Mouse (Mus musculus): ENCODE measurements around the gene Eif4g3. TPM values are rescaled to one million over a fixed set of nuclear protein-coding genes. Genes with fewer than 3 reads are reported as not detected.

Gene Eif4g3
- polyA plus RNA-seq, 1 experiment from 2014 or later = 41.9 TPM

- no peaks in the 10 kb centered on the region for H3K27me3 ChIP-seq (replicated peaks; ENCODE audit: low read depth, poor library complexity, severe bottlenecking)
- H3K4me3 ChIP-seq = no peak overlapping the region
- H3K9me3 ChIP-seq = no peaks in the 10 kb centered on the region
- WGBS = 91% methylated on average over 4 of the region's 4 CpGs
- peaks cover 100% of the 10 kb centered on the region for H3K36me3 ChIP-seq (replicated peaks)
- no peak overlapping the region for H3K27ac ChIP-seq (replicated peaks)
- DNase-seq (ENCODE audit: low spot score) = no peak
- H3K4me1 ChIP-seq = no peaks in the 10 kb centered on the region
These were observed 176.6 kb downstream of the Eif4g3 start for GRCm38 (mm10) chr4:138169420-138169819.

DNA sequence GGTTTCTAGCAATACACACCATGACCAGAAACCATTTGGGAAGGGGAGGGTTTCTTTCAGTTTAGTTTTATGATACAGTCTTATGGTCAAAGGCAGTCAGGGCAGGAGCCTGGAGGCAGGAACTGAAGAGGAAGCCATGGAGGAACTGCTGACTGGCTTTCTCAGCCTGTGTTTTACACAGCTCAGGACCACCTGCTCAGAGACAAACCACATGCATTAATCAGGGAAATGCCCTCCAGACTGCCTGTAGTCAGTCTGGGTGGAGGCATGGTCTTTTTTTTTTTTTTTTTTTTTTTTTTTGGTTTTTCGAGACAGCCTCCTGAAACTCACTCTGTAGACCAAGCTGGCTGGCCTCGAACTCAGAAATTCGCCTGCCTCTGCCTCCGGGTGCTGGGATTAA is 179.9 kb downstream of the Eif4g3 start:
- peaks cover 100% of the 10 kb centered on the region for H3K36me3 ChIP-seq (replicated peaks)

GRCm38 (mm10) chr4:138179391-138179790 is 186.6 kb downstream of the Eif4g3 start:
- peaks cover 98% of the 10 kb centered on the region for H3K36me3 ChIP-seq (replicated peaks)
- WGBS = 95% methylated on average over 5 of the region's 5 CpGs

More for the DNA sequence above, 179.9 kb downstream of the Eif4g3 start:
- Histone ChIP-seq H3K27me3 (replicated peaks; ENCODE audit: low read depth, poor library complexity, severe bottlenecking) (no peaks in the 10 kb centered on the region), H3K27ac (replicated peaks) (no peak overlapping the region), H3K9me3 (no peaks in the 10 kb centered on the region), H3K4me1 (no peaks in the 10 kb centered on the region), H3K4me3 (no peak overlapping the region)
- DNase-seq (ENCODE audit: low spot score) = no peak
- WGBS = 93% methylated on average over 4 of the region's 4 CpGs

DNA sequence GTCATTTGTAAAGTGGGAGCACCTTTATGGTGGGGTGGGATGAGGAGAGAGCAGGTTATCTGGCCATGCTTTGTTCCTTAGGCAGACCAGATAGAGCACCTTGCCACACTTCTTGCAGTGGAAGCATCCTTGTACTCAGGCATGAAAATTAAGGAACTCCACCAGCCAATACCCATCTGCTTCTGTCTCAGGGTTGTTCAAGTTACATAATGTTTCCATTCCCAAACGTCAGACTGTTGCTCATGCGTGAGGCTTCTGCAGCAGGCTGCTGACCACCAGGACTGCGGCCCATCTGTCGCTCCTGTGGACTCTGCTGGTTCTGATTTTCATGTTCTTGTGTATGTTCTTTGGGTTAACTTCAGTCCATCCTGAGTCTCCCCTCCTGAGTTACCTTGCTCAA is 187.9 kb downstream of the Eif4g3 start:
- H3K4me1 ChIP-seq = no peaks in the 10 kb centered on the region
- 94% methylated on average over 4 of the region's 4 CpGs for whole genome bisulfite sequencing
- no peaks in the 10 kb centered on the region for H3K27me3 ChIP-seq (replicated peaks; ENCODE audit: low read depth, poor library complexity, severe bottlenecking)
- no peaks in the 10 kb centered on the region for H3K9me3 ChIP-seq
- peaks cover 98% of the 10 kb centered on the region for H3K36me3 ChIP-seq (replicated peaks)
- DNase-seq (ENCODE audit: low spot score) = no peak
- no peak overlapping the region for H3K27ac ChIP-seq (replicated peaks)
- H3K4me3 ChIP-seq = no peak overlapping the region

More at GRCm38 (mm10) chr4:138179391-138179790, 186.6 kb downstream of the Eif4g3 start:
- no peaks in the 10 kb centered on the region for H3K9me3 ChIP-seq
- no peaks in the 10 kb centered on the region for H3K4me1 ChIP-seq
- no peak overlapping the region for H3K27ac ChIP-seq (replicated peaks)
- DNase-seq (ENCODE audit: low spot score) = no peak
- no peak overlapping the region for H3K4me3 ChIP-seq
- H3K27me3 ChIP-seq (replicated peaks; ENCODE audit: low read depth, poor library complexity, severe bottlenecking) = no peaks in the 10 kb centered on the region

GRCm38 (mm10) chr4:138184056-138184455 is 191.2 kb downstream of the Eif4g3 start:
- no peak for DNase-seq (ENCODE audit: low spot score)
- Histone ChIP-seq H3K27me3 (replicated peaks; ENCODE audit: low read depth, poor library complexity, severe bottlenecking) (no peaks in the 10 kb centered on the region), H3K36me3 (replicated peaks) (peaks cover 98% of the 10 kb centered on the region), H3K4me3 (no peak overlapping the region), H3K9me3 (no peaks in the 10 kb centered on the region), H3K27ac (replicated peaks) (no peak overlapping the region), H3K4me1 (no peaks in the 10 kb centered on the region)
- 90% methylated on average over 5 of the region's 5 CpGs for WGBS

DNA sequence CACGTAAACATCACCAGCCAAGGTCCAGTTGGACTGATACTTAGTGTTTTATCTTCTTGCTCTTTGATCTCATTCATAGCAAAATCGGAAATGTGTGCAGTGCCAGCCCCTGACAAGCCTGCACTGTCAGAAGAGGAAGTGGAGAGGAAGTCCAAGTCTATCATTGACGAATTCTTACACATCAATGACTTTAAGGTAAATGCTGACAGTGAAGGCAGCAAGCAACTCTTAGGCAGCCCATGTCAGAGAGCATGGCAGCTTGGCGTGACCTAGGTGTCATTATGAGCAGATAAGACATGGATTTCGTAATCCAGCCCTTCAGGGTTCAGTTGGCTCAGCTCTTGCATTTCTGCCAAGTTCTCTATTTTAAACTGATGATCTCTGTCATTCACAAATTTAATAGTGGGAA is 191.8 kb downstream of the Eif4g3 start:
- no peak overlapping the region for H3K4me3 ChIP-seq
- H3K27me3 ChIP-seq (replicated peaks; ENCODE audit: low read depth, poor library complexity, severe bottlenecking) = no peaks in the 10 kb centered on the region
- no peaks in the 10 kb centered on the region for H3K4me1 ChIP-seq
- peaks cover 99% of the 10 kb centered on the region for H3K36me3 ChIP-seq (replicated peaks)
- no peaks in the 10 kb centered on the region for H3K9me3 ChIP-seq
- WGBS = 89% methylated on average over 5 of the region's 5 CpGs
- H3K27ac ChIP-seq (replicated peaks) = no peak overlapping the region
- no peak for DNase-seq (ENCODE audit: low spot score)

DNA sequence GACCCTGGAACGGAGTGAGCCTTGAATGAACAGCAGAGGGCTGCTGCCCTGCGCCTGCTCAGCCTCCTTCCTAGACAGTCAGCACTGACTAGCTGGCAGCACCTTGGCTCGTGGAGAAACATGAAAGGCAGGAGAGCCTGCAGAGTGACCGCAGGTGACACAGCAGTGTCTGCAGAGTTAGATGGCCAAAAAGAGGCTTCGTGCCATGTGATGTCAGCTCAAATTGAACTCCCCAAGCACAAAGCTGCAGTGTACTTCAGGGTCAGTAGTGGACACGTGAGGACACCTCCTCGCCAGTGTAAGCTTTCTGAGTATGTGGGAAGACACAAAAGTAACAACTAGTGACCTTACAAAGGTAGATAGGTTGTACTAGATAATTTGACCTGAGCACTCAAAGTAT is 193.1 kb downstream of the Eif4g3 start:
- peaks cover 99% of the 10 kb centered on the region for H3K36me3 ChIP-seq (replicated peaks)
- H3K27ac ChIP-seq (replicated peaks) = no peak overlapping the region
- no peak overlapping the region for H3K4me3 ChIP-seq
- no peak for DNase-seq (ENCODE audit: low spot score)
- H3K27me3 ChIP-seq (replicated peaks; ENCODE audit: low read depth, poor library complexity, severe bottlenecking) = no peaks in the 10 kb centered on the region
- no peaks in the 10 kb centered on the region for H3K9me3 ChIP-seq
- H3K4me1 ChIP-seq = no peaks in the 10 kb centered on the region
- WGBS = 92% methylated on average over 7 of the region's 7 CpGs

DNA sequence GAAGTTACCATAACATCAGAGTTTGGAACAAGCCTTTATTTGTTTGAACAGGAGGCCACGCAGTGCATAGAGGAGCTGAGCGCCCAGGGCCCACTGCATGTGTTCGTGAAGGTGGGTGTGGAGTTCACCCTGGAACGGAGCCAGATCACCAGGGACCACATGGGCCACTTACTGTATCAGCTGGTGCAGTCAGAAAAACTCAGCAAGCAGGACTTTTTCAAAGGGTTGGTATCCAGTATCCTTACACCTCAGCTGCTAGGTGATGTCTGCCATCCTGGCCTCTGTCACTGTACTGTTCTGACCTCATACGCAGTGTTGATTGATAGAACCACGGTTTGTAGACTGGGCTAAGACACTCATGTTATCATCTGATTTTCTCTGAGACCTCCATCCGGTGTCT is 195.2 kb downstream of the Eif4g3 start:
- H3K27me3 ChIP-seq (replicated peaks; ENCODE audit: low read depth, poor library complexity, severe bottlenecking) = no peaks in the 10 kb centered on the region
- no peak overlapping the region for H3K4me3 ChIP-seq
- H3K9me3 ChIP-seq = no peaks in the 10 kb centered on the region
- no peak overlapping the region for H3K27ac ChIP-seq (replicated peaks)
- H3K36me3 ChIP-seq (replicated peaks) = peaks cover 99% of the 10 kb centered on the region
- no peaks in the 10 kb centered on the region for H3K4me1 ChIP-seq
- no peak for DNase-seq (ENCODE audit: low spot score)
- 95% methylated on average over 7 of the region's 7 CpGs for WGBS

DNA sequence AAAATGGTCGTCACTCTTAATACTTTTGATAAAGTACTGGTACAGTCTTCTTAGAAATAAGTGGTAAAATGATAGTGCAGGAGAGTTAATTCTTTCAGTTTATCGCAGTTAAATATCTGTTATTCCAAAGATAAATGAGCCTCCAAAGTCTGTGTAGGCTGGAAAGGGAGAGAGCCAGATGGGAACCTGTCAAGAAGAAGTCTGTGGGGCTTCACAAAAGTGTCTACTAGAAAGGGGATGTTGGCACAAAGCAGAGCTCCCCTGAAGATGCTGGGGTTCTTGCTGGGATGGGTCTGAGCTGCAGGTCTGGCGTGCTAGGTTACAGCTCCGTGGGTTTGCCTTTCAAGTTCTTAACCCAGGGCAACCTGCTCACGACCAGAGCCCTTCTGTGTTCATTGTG is 199.7 kb downstream of the Eif4g3 start:
- no peak for DNase-seq (ENCODE audit: low spot score)
- Histone ChIP-seq H3K4me3 (no peak overlapping the region), H3K27ac (replicated peaks) (no peak overlapping the region), H3K36me3 (replicated peaks) (peaks cover 98% of the 10 kb centered on the region), H3K27me3 (replicated peaks; ENCODE audit: low read depth, poor library complexity, severe bottlenecking) (no peaks in the 10 kb centered on the region), H3K9me3 (no peaks in the 10 kb centered on the region), H3K4me1 (no peaks in the 10 kb centered on the region)
- 91% methylated on average over 5 of the region's 5 CpGs for WGBS

DNA sequence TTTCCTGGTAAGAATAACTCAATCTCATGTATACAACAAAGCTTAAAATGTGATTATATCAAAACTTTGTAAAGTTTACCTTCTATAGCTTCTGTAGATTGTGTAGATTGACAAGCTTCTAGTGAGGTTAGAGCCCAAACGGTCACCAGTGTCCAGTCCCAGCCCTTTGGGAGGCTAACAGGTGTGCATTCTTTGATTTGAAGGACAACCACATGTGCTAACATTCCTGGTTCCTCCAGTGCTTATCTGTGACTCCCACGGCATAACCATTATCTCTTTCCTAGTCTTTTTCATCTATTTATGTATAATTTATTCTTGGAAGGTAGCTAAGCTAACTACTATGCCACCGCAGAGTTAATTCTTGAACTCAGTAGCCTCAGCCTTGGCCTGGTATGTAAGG is 207.9 kb downstream of the Eif4g3 start:
- no peaks in the 10 kb centered on the region for H3K27me3 ChIP-seq (replicated peaks; ENCODE audit: low read depth, poor library complexity, severe bottlenecking)
- no peaks in the 10 kb centered on the region for H3K4me1 ChIP-seq
- H3K4me3 ChIP-seq = no peak overlapping the region
- DNase-seq (ENCODE audit: low spot score) = no peak
- WGBS = 90% methylated on average over 3 of the region's 3 CpGs
- no peak overlapping the region for H3K27ac ChIP-seq (replicated peaks)
- peaks cover 100% of the 10 kb centered on the region for H3K36me3 ChIP-seq (replicated peaks)
- H3K9me3 ChIP-seq = no peaks in the 10 kb centered on the region

GRCm38 (mm10) chr4:138201696-138202095 is 208.9 kb downstream of the Eif4g3 start:
- DNase-seq (ENCODE audit: low spot score) = no peak
- Histone ChIP-seq H3K4me1 (no peaks in the 10 kb centered on the region), H3K27ac (replicated peaks) (no peak overlapping the region), H3K36me3 (replicated peaks) (peaks cover 99% of the 10 kb centered on the region), H3K9me3 (no peaks in the 10 kb centered on the region), H3K4me3 (no peak overlapping the region), H3K27me3 (replicated peaks; ENCODE audit: low read depth, poor library complexity, severe bottlenecking) (no peaks in the 10 kb centered on the region)
- 79% methylated on average over 9 of the region's 9 CpGs for whole genome bisulfite sequencing

GRCm38 (mm10) chr4:138210116-138210515 is 217.3 kb downstream of the Eif4g3 start:
- Histone ChIP-seq H3K9me3 (no peaks in the 10 kb centered on the region), H3K4me1 (no peaks in the 10 kb centered on the region), H3K4me3 (no peak overlapping the region), H3K27ac (replicated peaks) (no peak overlapping the region), H3K36me3 (replicated peaks) (peaks cover 52% of the 10 kb centered on the region), H3K27me3 (replicated peaks; ENCODE audit: low read depth, poor library complexity, severe bottlenecking) (no peaks in the 10 kb centered on the region)
- 90% methylated on average over 5 of the region's 5 CpGs for WGBS
- DNase-seq (ENCODE audit: low spot score) = no peak

GRCm38 (mm10) chr4:138213861-138214260 is 221.0 kb downstream of the Eif4g3 start:
- Histone ChIP-seq H3K9me3 (no peaks in the 10 kb centered on the region), H3K27me3 (replicated peaks; ENCODE audit: low read depth, poor library complexity, severe bottlenecking) (no peaks in the 10 kb centered on the region), H3K4me3 (no peak overlapping the region), H3K36me3 (replicated peaks) (peaks cover 25% of the 10 kb centered on the region), H3K27ac (replicated peaks) (no peak overlapping the region), H3K4me1 (peaks cover 23% of the 10 kb centered on the region)
- DNase-seq (ENCODE audit: low spot score) = no peak
- 89% methylated on average over 3 of the region's 3 CpGs for WGBS

Measured in embryonic facial prominence, embryonic 10.5 days (tissue).